Mouse (Mus musculus): Measurements from ENCODE around the gene Stmn1. TPM values are rescaled to one million over a fixed set of nuclear protein-coding genes. Genes with fewer than 3 reads are reported as not detected.

The Stmn1 gene
- polyA plus RNA-seq, 1 experiment from 2014 or later = 2,263 TPM

- Histone ChIP-seq H3K9ac (ENCODE audit: low read length) (no peak overlapping the region), H3K4me3 (ENCODE audit: low read depth, low read length) (no peak overlapping the region), H3K9me3 (ENCODE audit: control insufficient read depth, low read length) (no peaks in the 10 kb centered on the region), H3K4me1 (ENCODE audit: control insufficient read depth, insufficient read depth, low read length) (peaks cover 3% of the 10 kb centered on the region; the same call in 1 of the 2 replicates), H3K27me3 (ENCODE audit: control insufficient read depth, insufficient read depth, low read length) (no peaks in the 10 kb centered on the region), H3K27ac (replicated peaks; ENCODE audit: low read depth, low read length) (no peak overlapping the region), H3K36me3 (ENCODE audit: control insufficient read depth, insufficient read depth, low read length) (peaks cover 25% of the 10 kb centered on the region), H3K4me2 (ENCODE audit: low read depth, severe bottlenecking) (no peak overlapping the region)
- DNase-seq (ENCODE audit: low spot score) (no peak), ATAC-seq (ENCODE audit: insufficient number of reproducible peaks, low FRiP score, low TSS enrichment, low read depth) (no peak)
- 72% methylated on average over 8 of the region's 8 CpGs for WGBS
Measured at GRCm38 (mm10) chr4:134474240-134474639, 6.1 kb downstream of the Stmn1 start.

- no peak overlapping the region for H3K4me2 ChIP-seq (ENCODE audit: low read depth, severe bottlenecking)
- no peak overlapping the region for H3K4me3 ChIP-seq (ENCODE audit: low read depth, low read length)
- H3K36me3 ChIP-seq (ENCODE audit: control insufficient read depth, insufficient read depth, low read length) = peaks cover 17% of the 10 kb centered on the region
- H3K9ac ChIP-seq (ENCODE audit: low read length) = no peak overlapping the region
- DNase-seq (ENCODE audit: low spot score) (no peak), ATAC-seq (ENCODE audit: insufficient number of reproducible peaks, low FRiP score, low TSS enrichment, low read depth) (no peak)
- no peaks in the 10 kb centered on the region for H3K4me1 ChIP-seq (ENCODE audit: control insufficient read depth, insufficient read depth, low read length)
- no peaks in the 10 kb centered on the region for H3K9me3 ChIP-seq (ENCODE audit: control insufficient read depth, low read length)
- WGBS = 95% methylated on average over 8 of the region's 8 CpGs
- no peaks in the 10 kb centered on the region for H3K27me3 ChIP-seq (ENCODE audit: control insufficient read depth, insufficient read depth, low read length)
- no peak overlapping the region for H3K27ac ChIP-seq (replicated peaks; ENCODE audit: low read depth, low read length)
Measured at GRCm38 (mm10) chr4:134476899-134477298, 8.8 kb downstream of the Stmn1 start.

- Histone ChIP-seq H3K9ac (ENCODE audit: low read length) (no peak overlapping the region), H3K27me3 (ENCODE audit: control insufficient read depth, insufficient read depth, low read length) (no peaks in the 10 kb centered on the region; the same call in 1 of the 2 replicates), H3K4me1 (ENCODE audit: control insufficient read depth, insufficient read depth, low read length) (no peaks in the 10 kb centered on the region), H3K27ac (replicated peaks; ENCODE audit: low read depth, low read length) (no peak overlapping the region), H3K4me3 (ENCODE audit: low read depth, low read length) (no peak overlapping the region), H3K9me3 (ENCODE audit: control insufficient read depth, low read length) (no peaks in the 10 kb centered on the region), H3K4me2 (ENCODE audit: low read depth, severe bottlenecking) (no peak overlapping the region), H3K36me3 (ENCODE audit: control insufficient read depth, insufficient read depth, low read length) (peaks cover 12% of the 10 kb centered on the region)
- DNase-seq (ENCODE audit: low spot score) (peak; percentile 95), ATAC-seq (ENCODE audit: insufficient number of reproducible peaks, low FRiP score, low TSS enrichment, low read depth) (0 out of 2 replicates have a peak, but pooled peaks have one; percentile 24)
- WGBS = 10% methylated on average over 9 of the region's 9 CpGs
Measured at GRCm38 (mm10) chr4:134478031-134478430, 9.9 kb downstream of the Stmn1 start.

- peaks cover 5% of the 10 kb centered on the region; the same call in 1 of the 2 replicates for H3K36me3 ChIP-seq (ENCODE audit: control insufficient read depth, insufficient read depth, low read length)
- no peak overlapping the region for H3K27ac ChIP-seq (replicated peaks; ENCODE audit: low read depth, low read length)
- H3K4me3 ChIP-seq (ENCODE audit: low read depth, low read length) = no peak overlapping the region
- H3K27me3 ChIP-seq (ENCODE audit: control insufficient read depth, insufficient read depth, low read length) = no peaks in the 10 kb centered on the region; the same call in 1 of the 2 replicates
- no peaks in the 10 kb centered on the region for H3K4me1 ChIP-seq (ENCODE audit: control insufficient read depth, insufficient read depth, low read length)
- WGBS = 90% methylated on average over 4 of the region's 4 CpGs
- no peak for DNase-seq (ENCODE audit: low spot score)
- no peak for ATAC-seq (ENCODE audit: insufficient number of reproducible peaks, low FRiP score, low TSS enrichment, low read depth)
- no peaks in the 10 kb centered on the region for H3K9me3 ChIP-seq (ENCODE audit: control insufficient read depth, low read length)
- no peak overlapping the region for H3K4me2 ChIP-seq (ENCODE audit: low read depth, severe bottlenecking)
- H3K9ac ChIP-seq (ENCODE audit: low read length) = no peak overlapping the region
Measured at GRCm38 (mm10) chr4:134479839-134480238, 11.7 kb downstream of the Stmn1 start.

GRCm38 (mm10) chr4:134480864-134481263 is 12.7 kb downstream of the Stmn1 start:
- Histone ChIP-seq H3K27me3 (ENCODE audit: control insufficient read depth, insufficient read depth, low read length) (no peaks in the 10 kb centered on the region; the same call in 1 of the 2 replicates), H3K4me3 (ENCODE audit: low read depth, low read length) (no peak overlapping the region), H3K27ac (replicated peaks; ENCODE audit: low read depth, low read length) (no peak overlapping the region), H3K36me3 (ENCODE audit: control insufficient read depth, insufficient read depth, low read length) (peaks cover 2% of the 10 kb centered on the region; the same call in 1 of the 2 replicates), H3K4me2 (ENCODE audit: low read depth, severe bottlenecking) (no peak overlapping the region), H3K4me1 (ENCODE audit: control insufficient read depth, insufficient read depth, low read length) (no peaks in the 10 kb centered on the region), H3K9ac (ENCODE audit: low read length) (no peak overlapping the region), H3K9me3 (ENCODE audit: control insufficient read depth, low read length) (no peaks in the 10 kb centered on the region)
- ATAC-seq (ENCODE audit: insufficient number of reproducible peaks, low FRiP score, low TSS enrichment, low read depth) (no peak), DNase-seq (ENCODE audit: low spot score) (peak; percentile 82)
- 25% methylated on average over 6 of the region's 6 CpGs for WGBS

- DNase-seq (ENCODE audit: low spot score) = no peak
- H3K9me3 ChIP-seq (ENCODE audit: control insufficient read depth, low read length) = no peaks in the 10 kb centered on the region
- no peak for ATAC-seq (ENCODE audit: insufficient number of reproducible peaks, low FRiP score, low TSS enrichment, low read depth)
- H3K4me2 ChIP-seq (ENCODE audit: low read depth, severe bottlenecking) = no peak overlapping the region
- H3K4me1 ChIP-seq (ENCODE audit: control insufficient read depth, insufficient read depth, low read length) = no peaks in the 10 kb centered on the region
- WGBS = 57% methylated on average over 6 of the region's 6 CpGs
- H3K4me3 ChIP-seq (ENCODE audit: low read depth, low read length) = no peak overlapping the region
- no peak overlapping the region for H3K27ac ChIP-seq (replicated peaks; ENCODE audit: low read depth, low read length)
- no peak overlapping the region for H3K9ac ChIP-seq (ENCODE audit: low read length)
- H3K36me3 ChIP-seq (ENCODE audit: control insufficient read depth, insufficient read depth, low read length) = peaks cover 2% of the 10 kb centered on the region; the same call in 1 of the 2 replicates
- H3K27me3 ChIP-seq (ENCODE audit: control insufficient read depth, insufficient read depth, low read length) = no peaks in the 10 kb centered on the region; the same call in 1 of the 2 replicates
Measured at GRCm38 (mm10) chr4:134481270-134481669, 13.2 kb downstream of the Stmn1 start.

- no peaks in the 10 kb centered on the region for H3K9me3 ChIP-seq (ENCODE audit: control insufficient read depth, low read length)
- no peak overlapping the region for H3K9ac ChIP-seq (ENCODE audit: low read length)
- no peaks in the 10 kb centered on the region for H3K4me1 ChIP-seq (ENCODE audit: control insufficient read depth, insufficient read depth, low read length)
- no peak for ATAC-seq (ENCODE audit: insufficient number of reproducible peaks, low FRiP score, low TSS enrichment, low read depth)
- no peak for DNase-seq (ENCODE audit: low spot score)
- H3K27ac ChIP-seq (replicated peaks; ENCODE audit: low read depth, low read length) = no peak overlapping the region
- H3K36me3 ChIP-seq (ENCODE audit: control insufficient read depth, insufficient read depth, low read length) = no peaks in the 10 kb centered on the region
- 83% methylated on average over 8 of the region's 8 CpGs for WGBS
- H3K4me2 ChIP-seq (ENCODE audit: low read depth, severe bottlenecking) = no peak overlapping the region
- H3K27me3 ChIP-seq (ENCODE audit: control insufficient read depth, insufficient read depth, low read length) = no peaks in the 10 kb centered on the region; the same call in 1 of the 2 replicates
- H3K4me3 ChIP-seq (ENCODE audit: low read depth, low read length) = no peak overlapping the region
Measured at GRCm38 (mm10) chr4:134482442-134482841, 14.3 kb downstream of the Stmn1 start.

- H3K4me1 ChIP-seq (ENCODE audit: control insufficient read depth, insufficient read depth, low read length) = no peaks in the 10 kb centered on the region
- no peak overlapping the region for H3K9ac ChIP-seq (ENCODE audit: low read length)
- no peak overlapping the region for H3K27ac ChIP-seq (replicated peaks; ENCODE audit: low read depth, low read length)
- no peak overlapping the region for H3K4me3 ChIP-seq (ENCODE audit: low read depth, low read length)
- H3K4me2 ChIP-seq (ENCODE audit: low read depth, severe bottlenecking) = no peak overlapping the region
- DNase-seq (ENCODE audit: low spot score) = no peak
- no peaks in the 10 kb centered on the region; the same call in 1 of the 2 replicates for H3K27me3 ChIP-seq (ENCODE audit: control insufficient read depth, insufficient read depth, low read length)
- H3K36me3 ChIP-seq (ENCODE audit: control insufficient read depth, insufficient read depth, low read length) = no peaks in the 10 kb centered on the region
- ATAC-seq (ENCODE audit: insufficient number of reproducible peaks, low FRiP score, low TSS enrichment, low read depth) = no peak
- 74% methylated on average over 6 of the region's 6 CpGs for WGBS
- no peaks in the 10 kb centered on the region for H3K9me3 ChIP-seq (ENCODE audit: control insufficient read depth, low read length)
Measured at GRCm38 (mm10) chr4:134483078-134483688, 15.1 kb downstream of the Stmn1 start.

Measured in limb, embryonic 11.5 days (tissue).